Mouse (Mus musculus) liver, adult 2 months (tissue): ENCODE data around the gene Me1.

Experiments used
- CTCF ChIP-seq: fragments of 200-500 bp; IDR thresholded peaks from 2 replicates; pipeline ENCODE4 v1.5.1; 2011; ENCODE audit warnings: low read depth, low read length, control low read depth
- POLR2A ChIP-seq: fragments of 200-500 bp; IDR thresholded peaks from 2 replicates; pipeline ENCODE4 v1.6.1; 2011; ENCODE audit warnings: low read length, control low read depth; ENCODE audit not compliant: insufficient read depth; ENCODE audit errors: extremely low read depth

- TF ChIP-seq CTCF, result peak; percentile 82
- TF ChIP-seq POLR2A, result no peak
These were observed 112.0 kb downstream of the Me1 start for GRCm38 (mm10) chr9:86583740-86584139.
